ENCODE assay signal across 16 mouse cellular contexts in the genomic region with DNA sequence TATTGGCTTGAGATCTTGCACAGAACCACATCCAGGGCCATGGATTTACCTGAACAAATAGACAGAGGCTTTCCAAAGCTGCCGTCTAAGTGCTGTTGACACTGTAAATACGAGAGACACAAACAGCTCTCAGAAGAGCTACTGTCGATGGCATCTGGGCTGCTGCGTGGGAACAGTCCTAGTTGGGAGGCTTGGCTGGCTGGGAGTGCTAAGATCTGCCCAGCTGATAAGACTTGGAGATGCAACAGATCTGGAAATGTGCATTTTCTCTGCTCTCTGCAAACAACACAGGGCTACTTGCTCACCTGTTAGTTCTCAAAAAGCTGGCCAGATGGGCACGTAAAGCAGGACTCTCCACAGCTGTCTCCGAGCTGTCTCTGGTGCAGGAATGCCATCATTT.
"Had no signal": no experiment of that assay in that cellular context is flagged by ENCODE, and none has a peak within 500 bp of the region (broad histone marks: within the 10 kb centered on the region; RNA-seq: fewer than 3 reads in every experiment).

No protein-coding gene starts in this region.

- H3K4me1 ChIP-seq: neural tube, embryonic 13.5 days; neural tube, embryonic 15.5 days; stomach, embryonic 15.5 days had no signal

- H3K9me3 ChIP-seq: neural tube, embryonic 13.5 days; neural tube, embryonic 15.5 days; stomach, embryonic 15.5 days had no signal

- DNase-seq: retina, postnatal 1 day; right cerebral cortex, adult 18-20 months; right cerebral cortex, postnatal 14 days; right cerebral cortex, postnatal 25 days; right cerebral cortex, postnatal 4 days; spleen, adult 18-20 months; thymus, adult 18-20 months; thymus, adult 2 months; thymus, postnatal 14 days; thymus, postnatal 25 days; thymus, postnatal 36 days; thymus, postnatal 4 days had no signal

- H3K4me2 ChIP-seq: neural tube, embryonic 13.5 days; neural tube, embryonic 15.5 days; stomach, embryonic 15.5 days had no signal

- H3K9ac ChIP-seq: neural tube, embryonic 13.5 days; neural tube, embryonic 15.5 days; stomach, embryonic 15.5 days had no signal

- H3K27ac ChIP-seq: neural tube, embryonic 13.5 days; neural tube, embryonic 15.5 days; stomach, embryonic 15.5 days; stomach, postnatal 0 days had no signal

- H3K4me3 ChIP-seq: neural tube, embryonic 13.5 days; neural tube, embryonic 15.5 days; stomach, embryonic 15.5 days had no signal

- H3K36me3 ChIP-seq: neural tube, embryonic 13.5 days; neural tube, embryonic 15.5 days; stomach, embryonic 15.5 days had no signal

- H3K27me3 ChIP-seq: neural tube, embryonic 13.5 days; neural tube, embryonic 15.5 days; stomach, embryonic 15.5 days had no signal
